Mouse (Mus musculus) MEL (cell line): ENCODE results near the gene Ly9. TPM values are rescaled to one million over a fixed set of nuclear protein-coding genes. Genes with fewer than 3 reads are reported as not detected.

Experiments
- DNase-seq: peaks from one replicate; pipeline ENCODE4 v3.0.0; 2011; ENCODE audit warnings: low read depth, low spot score
- H3K27ac ChIP-seq: 2 replicates; pipeline ENCODE4 v1.5.1; 2012; ENCODE audit warnings: low read depth, mild to moderate bottlenecking, control low read depth, low read length, moderate library complexity; ENCODE audit not compliant: control insufficient read depth
- H3K27me3 ChIP-seq, 2 experiments: fragments of 150-350 bp in 1 of 2; sonication (generic) in 1 of 2; 2 replicates each; pipeline ENCODE4 v1.6.1; 2012; ENCODE audit warnings: low read length in 2 of 2, mild to moderate bottlenecking in 2 of 2, improper control_type of control experiment in 1 of 2, moderate library complexity in 1 of 2; ENCODE audit not compliant: insufficient read depth in 2 of 2, control insufficient read depth in 1 of 2
- H3K36me3 ChIP-seq, 2 experiments: 2 replicates each; pipeline ENCODE4 v1.6.1; 2012 to 2014; ENCODE audit warnings: low read length in 2 of 2, improper control_type of control experiment in 1 of 2, inconsistent platforms in 1 of 2, mild to moderate bottlenecking in 1 of 2; ENCODE audit not compliant: insufficient read depth in 2 of 2, control insufficient read depth in 1 of 2
- H3K4me1 ChIP-seq, 2 experiments: fragments of 150-350 bp in 1 of 2; sonication (generic) in 1 of 2; 2 replicates each; pipeline ENCODE4 v1.6.1; 2012; ENCODE audit warnings: low read length in 2 of 2, improper control_type of control experiment in 1 of 2, mild to moderate bottlenecking in 1 of 2; ENCODE audit not compliant: insufficient read depth in 2 of 2, control insufficient read depth in 1 of 2
- H3K4me3 ChIP-seq, 2 experiments: fragments of 150-350 bp in 1 of 2; sonication (generic) in 1 of 2; 2 replicates each; pipeline ENCODE4 v1.5.1; 2012; ENCODE audit warnings: low read depth in 2 of 2, low read length in 2 of 2, mild to moderate bottlenecking in 2 of 2, moderate library complexity in 2 of 2, control low read depth in 1 of 2, improper control_type of control experiment in 1 of 2; ENCODE audit not compliant: control insufficient read depth in 1 of 2, insufficient read depth in 1 of 2
- H3K79me2 ChIP-seq: 2 replicates; pipeline ENCODE4 v1.6.1; 2012; ENCODE audit warnings: mild to moderate bottlenecking, low read length, moderate library complexity; ENCODE audit not compliant: control insufficient read depth, poor library complexity, insufficient read depth
- H3K9ac ChIP-seq: 2 replicates; pipeline ENCODE4 v1.6.1; 2012; ENCODE audit warnings: low read depth, mild to moderate bottlenecking, control low read depth, low read length, moderate library complexity; ENCODE audit not compliant: control insufficient read depth, poor library complexity, severe bottlenecking
- H3K9me3 ChIP-seq: fragments of 150-350 bp; sonication (generic); replicated peaks from 2 replicates; pipeline ENCODE4 v1.6.1; 2012; ENCODE audit warnings: mild to moderate bottlenecking, low read length, improper control_type of control experiment, moderate library complexity; ENCODE audit not compliant: insufficient read depth
- CHD1 ChIP-seq: IDR thresholded peaks from 2 replicates; pipeline ENCODE4 v1.6.1; 2012; ENCODE audit warnings: low read depth, mild to moderate bottlenecking, inconsistent platforms, low read length, improper control_type of control experiment
- CHD2 ChIP-seq: IDR thresholded peaks from 2 replicates; pipeline ENCODE4 v1.6.1; 2011; ENCODE audit warnings: low read length, improper control_type of control experiment
- CTCF ChIP-seq, 3 experiments: IDR thresholded peaks in 2 of 3; conservative IDR thresholded peaks in 1 of 3; 2 replicates each; pipeline ENCODE4 v1.5.1; 2011 to 2012; ENCODE audit warnings: low read length in 3 of 3, low read depth in 2 of 3, mild to moderate bottlenecking in 2 of 3, improper control_type of control experiment in 1 of 3, inconsistent platforms in 1 of 3, mixed read lengths in 1 of 3, moderate library complexity in 1 of 3; ENCODE audit not compliant: control insufficient read depth in 1 of 3, insufficient read depth in 1 of 3, poor library complexity in 1 of 3, severe bottlenecking in 1 of 3
- ELF1 ChIP-seq: IDR thresholded peaks from 2 replicates; pipeline ENCODE4 v1.6.1; 2014; ENCODE audit warnings: low read depth, mild to moderate bottlenecking, inconsistent platforms, low read length, improper control_type of control experiment, moderate library complexity
- EP300 ChIP-seq, 2 experiments: IDR thresholded peaks; 2 replicates each; pipeline ENCODE4 v1.6.1; 2011; ENCODE audit warnings: improper control_type of control experiment in 2 of 2, low read length in 2 of 2, low read depth in 1 of 2, mild to moderate bottlenecking in 1 of 2
- GATA1 ChIP-seq: IDR thresholded peaks from 2 replicates; pipeline ENCODE4 v1.6.1; 2011; ENCODE audit warnings: low read depth, low read length, improper control_type of control experiment
- JUND ChIP-seq: IDR thresholded peaks from 2 replicates; pipeline ENCODE4 v1.6.1; 2011; ENCODE audit warnings: low read depth, mild to moderate bottlenecking, improper control_type of control experiment, low read length
- MXI1 ChIP-seq: IDR thresholded peaks from 2 replicates; pipeline ENCODE4 v1.6.1; 2011; ENCODE audit warnings: mild to moderate bottlenecking, low read depth, low read length, improper control_type of control experiment
- MYB ChIP-seq: IDR thresholded peaks from 2 replicates; pipeline ENCODE4 v1.6.1; 2011; ENCODE audit warnings: mild to moderate bottlenecking, low read depth, low read length, improper control_type of control experiment
- NRF1 ChIP-seq: IDR thresholded peaks from 2 replicates; pipeline ENCODE4 v1.6.1; 2014; ENCODE audit warnings: low read depth, mild to moderate bottlenecking, inconsistent platforms, low read length, improper control_type of control experiment, moderate library complexity; ENCODE audit not compliant: poor library complexity, insufficient read depth, severe bottlenecking
- POLR2A ChIP-seq, 2 experiments: IDR thresholded peaks; 2 replicates each; pipeline ENCODE4 v1.6.1; 2011 to 2012; ENCODE audit warnings: low read length in 2 of 2, mild to moderate bottlenecking in 2 of 2, control low read depth in 1 of 2, improper control_type of control experiment in 1 of 2, low read depth in 1 of 2, moderate library complexity in 1 of 2; ENCODE audit not compliant: control insufficient read depth in 1 of 2, insufficient read depth in 1 of 2, poor library complexity in 1 of 2
- POLR2AphosphoS2 ChIP-seq: IDR thresholded peaks from 2 replicates; pipeline ENCODE4 v1.6.1; 2011; ENCODE audit warnings: low read length, improper control_type of control experiment
- RAD21 ChIP-seq: IDR thresholded peaks from 2 replicates; pipeline ENCODE4 v1.6.1; 2011; ENCODE audit warnings: mild to moderate bottlenecking, low read depth, low read length, improper control_type of control experiment
- RCOR1 ChIP-seq: IDR thresholded peaks from 2 replicates; pipeline ENCODE4 v1.6.1; 2012; ENCODE audit warnings: low read depth, mild to moderate bottlenecking, inconsistent platforms, low read length, improper control_type of control experiment
- TBP ChIP-seq: IDR thresholded peaks from 2 replicates; pipeline ENCODE4 v1.8.0; 2011; ENCODE audit warnings: low read depth, low read length, improper control_type of control experiment
- USF1 ChIP-seq: IDR thresholded peaks from 2 replicates; pipeline ENCODE4 v1.6.1; 2014; ENCODE audit warnings: low read depth, mild to moderate bottlenecking, inconsistent platforms, low read length, improper control_type of control experiment, moderate library complexity
- ZC3H11A ChIP-seq: IDR thresholded peaks from 2 replicates; pipeline ENCODE4 v1.6.1; 2012; ENCODE audit warnings: low read depth, mild to moderate bottlenecking, inconsistent platforms, low read length, improper control_type of control experiment
- ZNF384 ChIP-seq: IDR thresholded peaks from 2 replicates; pipeline ENCODE4 v1.6.1; 2012; ENCODE audit warnings: low read depth, mild to moderate bottlenecking, inconsistent platforms, low read length, improper control_type of control experiment
- polyA plus RNA-seq, 2 experiments: library from polyadenylated mRNA; stranded (reverse) in 1 of 2; unstranded in 1 of 2; fragments of >175 nt in 1 of 2; fragments of >200 nt in 1 of 2; gene quantifications; 2 replicates each; pipeline versions ENCODE4 v1.2.1 to v1.2.4; 2012; ENCODE audit warnings: low replicate concordance in 2 of 2, low read depth in 1 of 2; ENCODE audit not compliant: insufficient read length in 2 of 2, insufficient read depth in 1 of 2, missing spikeins in 1 of 2
- total RNA-seq: library from RNA; depleted of rRNA; stranded (reverse); fragments of 300-350 nt; gene quantifications from 2 replicates; pipeline ENCODE4 v1.2.3, GENCODE M21; 2012

Gene Ly9
- total and polyA plus RNA-seq, 3 experiments, result 0.25 TPM; not detected in 2

DNA sequence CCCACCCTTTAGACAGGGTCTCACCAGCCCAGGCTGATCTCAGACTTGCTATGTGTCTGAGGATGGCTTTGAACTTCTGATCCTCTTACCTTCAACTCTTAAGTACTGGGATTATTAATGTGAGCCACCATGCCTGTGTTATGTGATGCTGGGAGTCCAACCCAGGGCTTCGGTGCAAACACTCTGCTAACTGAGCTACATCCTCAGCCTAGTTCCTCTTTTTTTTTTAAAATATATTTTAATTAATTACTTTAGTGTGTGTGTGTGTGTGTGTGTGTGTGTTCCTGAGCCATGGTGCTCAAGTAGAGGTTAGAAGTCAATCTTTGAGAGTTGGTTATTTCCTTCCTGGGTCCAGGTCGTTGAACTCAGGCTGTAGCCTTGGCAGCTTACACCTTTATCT, 44.2 kb downstream of the Ly9 start:
- Histone ChIP-seq H3K9me3 (no peaks in the 10 kb centered on the region), H3K4me3 (no peak overlapping the region), H3K27me3 (no peaks in the 10 kb centered on the region), H3K27ac (no peak overlapping the region), H3K4me1 (no peaks in the 10 kb centered on the region), H3K36me3 (no peaks in the 10 kb centered on the region), H3K79me2 (no peaks in the 10 kb centered on the region), H3K9ac (no peak overlapping the region)
- TF ChIP-seq POLR2A (IDR thresholded peaks at IDR 0.05; ENCODE audit: control insufficient read depth in 1 of 2, insufficient read depth in 1 of 2, low read depth in 1 of 2, low read length in 2 of 2, poor library complexity in 1 of 2), result no peak
- TF ChIP-seq POLR2AphosphoS2, result no peak
- no peak for TF ChIP-seq CHD2
- peak; percentile 62; the same call in 1 of the 2 replicates for TF ChIP-seq ZNF384
- TF ChIP-seq EP300 (IDR thresholded peaks at IDR 0.05; ENCODE audit: low read depth in 1 of 2, low read length in 2 of 2), result no peak
- 0 out of 2 replicates have a peak, but pooled peaks have one; percentile 15 for TF ChIP-seq USF1
- TF ChIP-seq ELF1, result no peak
- TF ChIP-seq GATA1, result no peak
- peak; percentile 46 for DNase-seq

DNA sequence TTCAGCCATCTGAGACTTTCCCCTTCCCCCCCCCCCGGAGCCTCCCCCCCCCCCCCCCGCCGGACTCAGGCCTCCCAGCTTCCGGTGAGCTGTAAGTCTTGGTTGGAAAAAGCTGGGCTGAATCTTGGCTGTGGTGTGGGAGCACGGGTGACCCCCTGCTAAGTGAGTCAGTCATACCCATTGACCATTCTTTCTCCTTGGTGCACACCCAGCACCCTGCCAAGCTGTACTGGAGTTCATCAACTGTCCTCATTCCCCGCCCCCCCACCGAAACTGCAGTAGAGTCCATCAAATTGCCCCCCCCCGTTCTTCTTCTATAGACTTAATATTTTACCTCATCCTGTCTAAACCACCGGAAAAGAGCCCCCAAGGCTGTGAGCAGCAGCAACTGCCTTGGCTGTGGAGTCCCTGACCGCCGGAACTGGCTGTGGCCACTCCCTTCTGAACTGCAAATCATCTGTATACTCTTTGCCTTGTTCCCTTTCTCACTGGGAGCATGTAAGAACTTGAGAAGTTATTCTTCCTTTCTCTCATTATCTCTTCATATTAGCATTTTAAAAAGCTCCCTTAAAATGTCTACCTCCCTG, 45.5 kb downstream of the Ly9 start:
- Histone ChIP-seq H3K36me3 (no peaks in the 10 kb centered on the region), H3K79me2 (no peaks in the 10 kb centered on the region), H3K4me1 (no peaks in the 10 kb centered on the region), H3K4me3 (no peak overlapping the region), H3K9me3 (no peaks in the 10 kb centered on the region), H3K27me3 (no peaks in the 10 kb centered on the region), H3K9ac (no peak overlapping the region), H3K27ac (no peak overlapping the region)
- TF ChIP-seq CHD1, result no peak
- no peak for DNase-seq

DNA sequence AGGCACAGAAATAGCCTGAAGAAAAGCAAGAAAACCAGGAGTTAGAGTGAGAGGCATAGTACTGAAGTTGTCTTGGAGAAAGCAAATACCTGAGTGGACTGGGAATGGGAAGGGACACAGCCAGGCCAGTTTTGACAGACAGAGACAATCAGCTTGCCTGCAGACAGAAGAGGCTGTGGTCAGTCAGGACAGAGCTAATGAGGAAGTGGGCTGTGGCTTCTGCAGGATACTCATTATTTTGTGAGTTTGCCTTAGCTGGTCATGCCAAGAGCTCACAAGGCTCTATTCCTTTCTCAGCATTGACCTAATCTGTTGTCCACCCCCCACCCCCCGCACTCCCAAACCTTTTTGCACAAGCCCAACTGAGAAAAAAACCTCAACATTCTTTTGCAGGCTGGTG, 46.0 kb downstream of the Ly9 start:
- no peaks in the 10 kb centered on the region for H3K36me3 ChIP-seq
- H3K4me1 ChIP-seq, result no peaks in the 10 kb centered on the region
- no peaks in the 10 kb centered on the region for H3K79me2 ChIP-seq
- H3K9ac ChIP-seq, result no peak overlapping the region
- TF ChIP-seq RAD21, result no peak
- no peak for TF ChIP-seq MXI1
- no peak for TF ChIP-seq ZC3H11A
- no peak for TF ChIP-seq JUND
- no peak for TF ChIP-seq CTCF (IDR thresholded peaks at IDR 0.05 in 2 of 3, conservative IDR thresholded peaks at IDR 0.05 in 1 of 3; ENCODE audit: control insufficient read depth in 1 of 3, insufficient read depth in 1 of 3, low read depth in 2 of 3, low read length in 3 of 3, poor library complexity in 1 of 3, severe bottlenecking in 1 of 3)
- TF ChIP-seq RCOR1, result no peak
- TF ChIP-seq NRF1, result no peak
- no peak for TF ChIP-seq MYB
- TF ChIP-seq ELF1, result no peak
- no peak for TF ChIP-seq TBP
- DNase-seq, result no peak
- no peak overlapping the region for H3K27ac ChIP-seq
- no peaks in the 10 kb centered on the region for H3K27me3 ChIP-seq
- H3K9me3 ChIP-seq, result no peaks in the 10 kb centered on the region
- H3K4me3 ChIP-seq, result no peak overlapping the region
